Mouse (Mus musculus): ENCODE measurements at regions not wholly inside any gene's neighbourhood (a gene's known extent, or its start where the extent isn't known, plus 50 kb on each side); places are given as distances from the start of the nearest gene placed in this dataset.

DNA sequence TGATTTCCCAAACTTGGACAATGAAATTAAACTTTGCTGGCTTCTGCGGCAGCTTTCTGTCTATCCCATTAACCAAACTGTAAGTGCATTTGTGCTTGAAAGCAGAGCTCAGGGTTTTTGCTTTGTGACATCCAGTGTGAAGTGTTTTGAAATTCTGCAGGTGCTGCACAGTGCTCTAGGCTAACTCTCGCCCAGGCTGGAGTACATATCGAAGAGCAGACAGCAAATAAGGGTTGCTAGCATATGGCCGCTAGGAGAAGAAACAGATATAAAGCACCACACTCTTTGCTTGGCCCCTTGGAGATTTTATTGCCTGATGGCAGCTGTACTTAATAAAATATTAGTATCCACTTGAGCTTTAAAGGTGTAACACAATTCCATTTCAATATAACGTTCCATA, 307.5 kb downstream of the Gm10295 start:
- DNase-seq (ENCODE audit: low read depth, low spot score): no peak

DNA sequence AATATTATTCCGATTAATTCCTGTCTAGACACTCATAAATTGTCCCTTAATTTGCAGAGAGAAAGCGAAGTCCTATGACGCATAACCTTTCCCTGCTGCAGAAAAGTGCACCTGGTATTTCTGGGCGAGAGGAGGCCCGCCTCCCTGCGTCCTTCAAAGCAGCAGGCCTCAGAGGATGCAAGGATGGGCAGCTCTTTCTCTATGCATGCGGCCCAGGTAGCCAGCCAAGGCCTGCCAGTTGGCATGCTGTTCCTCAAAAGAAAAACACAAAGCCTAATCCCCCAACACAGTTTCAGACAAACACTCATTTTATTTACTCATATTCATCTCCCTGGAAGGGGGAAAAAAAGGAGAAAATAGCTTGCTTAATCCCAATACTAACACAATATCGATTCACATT, 308.2 kb downstream of the Gm10295 start:
- DNase-seq (ENCODE audit: low read depth, low spot score): no peak

DNA sequence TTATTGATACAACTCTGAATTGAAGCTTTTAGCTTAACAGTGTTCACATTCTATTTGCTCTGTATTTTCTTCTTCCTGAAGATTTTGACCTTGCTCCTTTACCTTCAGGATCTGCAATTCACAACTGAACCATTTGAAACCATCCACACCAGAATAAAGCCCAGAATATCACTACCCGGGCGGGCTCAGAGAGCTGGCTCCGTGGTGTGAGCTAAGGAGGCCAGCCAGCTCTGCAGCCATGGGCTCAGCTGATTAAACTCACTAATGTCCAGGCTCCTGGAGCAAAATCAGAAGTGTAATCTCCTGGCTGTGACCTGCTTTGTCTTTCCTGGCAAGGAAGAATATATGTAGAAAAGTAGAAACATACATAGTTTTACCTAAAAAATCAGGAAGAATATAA, 309.9 kb downstream of the Gm10295 start:
- DNase-seq (ENCODE audit: low read depth, low spot score): no peak

GRCm38 (mm10) chr7:71040846-71041245, 310.4 kb downstream of the Gm10295 start:
- DNase-seq (ENCODE audit: low read depth, low spot score): no peak

DNA sequence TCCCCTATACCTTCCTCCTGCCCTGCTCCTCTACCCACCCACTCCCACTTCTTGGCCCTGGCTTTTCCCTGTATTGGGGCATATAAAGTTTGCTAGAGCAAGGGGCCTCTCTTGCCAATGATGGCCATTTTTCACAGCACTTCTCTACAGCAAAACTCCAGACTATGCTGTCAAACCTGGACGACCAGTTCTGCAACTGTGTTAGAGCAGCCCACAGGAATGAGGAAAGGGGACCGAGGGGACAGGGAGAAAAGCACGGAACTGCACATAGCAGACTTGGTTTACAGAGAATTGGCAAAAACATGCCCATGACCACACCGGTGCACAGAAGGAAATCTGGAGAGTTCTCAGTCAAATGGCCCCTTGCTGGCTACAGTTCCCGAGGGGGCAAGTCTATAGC, 312.7 kb downstream of the Gm10295 start:
- no peak for DNase-seq (ENCODE audit: low read depth, low spot score)

DNA sequence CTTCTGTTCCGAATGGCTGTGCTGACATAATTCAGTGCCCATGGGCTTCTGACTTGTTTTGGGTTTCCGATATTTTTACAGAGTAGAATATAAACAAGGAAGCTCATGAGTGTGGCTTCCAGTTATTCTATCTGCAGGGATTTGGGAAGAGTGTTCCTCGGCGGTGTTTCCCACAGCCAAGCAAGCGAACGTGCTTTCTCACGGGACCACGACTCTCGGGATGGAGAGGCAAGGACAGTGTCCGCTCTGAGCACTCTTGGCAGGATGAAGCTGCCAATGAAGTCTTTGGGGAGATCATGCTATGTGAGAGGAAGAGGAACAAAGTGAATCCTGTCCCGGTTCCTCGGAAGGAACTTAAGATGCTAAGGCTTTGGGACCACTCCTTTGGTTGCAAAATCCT, 318.2 kb downstream of the Gm10295 start:
- DNase-seq (ENCODE audit: low read depth, low spot score): no peak

DNA sequence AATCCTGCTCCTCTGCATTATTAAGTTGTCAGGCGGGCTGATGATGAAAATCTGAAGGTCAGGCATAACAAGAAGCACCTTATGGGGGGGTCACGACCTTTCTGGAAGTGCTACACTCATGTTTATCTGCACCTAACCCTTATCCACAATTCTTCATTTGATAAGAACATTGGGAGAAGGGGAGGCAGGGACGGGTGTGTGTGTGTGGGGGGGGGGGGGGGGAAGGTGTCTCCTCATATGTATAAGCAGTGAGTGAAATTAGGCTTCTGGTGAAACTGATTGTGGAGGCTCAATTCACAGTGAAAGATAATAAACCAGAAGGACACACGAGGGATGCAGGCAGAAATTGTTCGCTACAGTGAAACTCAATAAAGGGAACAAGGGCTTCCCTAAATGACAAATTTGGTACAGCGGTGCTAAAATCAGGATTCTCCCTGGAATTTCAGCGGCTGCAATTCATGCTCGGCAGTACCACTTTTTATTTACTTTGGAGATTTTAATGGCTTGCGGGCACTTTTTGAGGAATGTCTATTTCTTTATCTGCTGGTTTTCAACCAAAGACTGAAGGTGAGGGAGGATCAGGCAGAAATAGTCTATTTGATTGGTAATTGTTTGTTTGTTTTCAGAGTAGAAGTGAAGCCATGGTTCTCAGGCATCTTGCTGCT, 327.2 kb downstream of the Gm10295 start:
- DNase-seq (ENCODE audit: low read depth, low spot score): no peak

DNA sequence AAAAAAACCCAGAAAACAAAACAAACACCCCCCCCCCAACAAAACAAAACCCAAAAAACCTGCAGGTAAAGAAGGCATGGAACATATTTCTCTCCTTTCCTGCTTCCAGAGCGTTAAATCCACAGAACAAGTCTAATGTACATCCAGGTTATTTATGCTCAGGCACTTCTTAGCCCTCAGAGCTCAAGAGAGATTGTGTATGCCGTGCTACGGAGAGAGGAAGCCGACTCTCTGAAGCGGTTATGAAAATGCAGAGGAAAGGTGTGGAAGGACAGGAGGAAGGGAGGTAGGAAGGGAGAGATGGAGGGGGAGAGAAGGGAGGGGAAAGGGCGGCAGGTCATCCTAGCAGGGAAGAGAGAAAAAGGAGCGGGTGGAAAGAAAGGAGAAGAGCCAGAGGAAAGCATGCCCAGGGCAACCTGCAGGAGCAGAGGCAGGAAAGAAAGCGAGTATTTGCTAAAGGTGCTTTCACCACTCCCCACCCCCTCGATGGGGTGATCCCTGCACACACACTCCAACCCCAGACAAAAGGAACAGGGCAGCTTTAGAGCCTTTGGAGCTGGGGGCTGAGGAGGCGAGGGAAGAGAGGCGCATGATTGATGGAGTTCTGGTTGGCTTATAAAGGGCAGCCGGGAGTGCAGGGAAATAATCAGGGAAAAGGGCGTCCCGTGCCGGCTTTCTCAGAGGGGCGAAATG, 327.9 kb downstream of the Gm10295 start:
- DNase-seq (ENCODE audit: low read depth, low spot score): peak; percentile 32

Data from forelimb bud, embryonic 11.5 days (tissue).